Mouse (Mus musculus): ENCODE measurements around the gene Mdk.

DNA sequence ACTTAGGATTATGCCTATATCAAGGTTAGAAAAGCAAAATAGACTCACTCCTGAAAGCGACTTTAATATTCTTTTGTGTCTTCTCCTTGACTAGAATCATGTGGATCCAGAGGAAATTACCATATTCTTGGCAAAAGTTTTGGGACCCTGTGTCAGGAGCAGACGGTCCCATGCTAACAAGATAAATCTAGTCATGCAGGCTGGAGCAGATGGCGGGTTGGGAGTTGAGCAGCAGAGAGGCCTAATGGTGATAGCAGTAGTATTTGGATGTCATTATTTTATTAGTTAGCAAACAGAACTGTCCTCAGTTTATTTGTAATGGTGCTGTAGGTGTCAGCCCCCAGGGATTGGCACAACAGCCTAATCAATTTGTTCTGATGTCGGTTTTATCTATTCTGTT, 48.1 kb downstream of the Mdk start:
- TF ChIP-seq CTCF (IDR thresholded peaks at IDR 0.05; ENCODE audit: extremely low read depth, insufficient read length, insufficient replicate concordance, low read depth, low read length), result no peak
- no peak for TF ChIP-seq POLR2A (IDR thresholded peaks at IDR 0.05; ENCODE audit: low read depth, low read length)

Measured in small intestine, adult 2 months (tissue).